Mouse (Mus musculus): ENCODE measurements around the gene Ston2. TPM values are rescaled to one million over a fixed set of nuclear protein-coding genes. Genes with fewer than 3 reads are reported as not detected.

Gene Ston2
- polyA plus RNA-seq, 1 experiment from 2014 or later: 5.6 TPM

DNA sequence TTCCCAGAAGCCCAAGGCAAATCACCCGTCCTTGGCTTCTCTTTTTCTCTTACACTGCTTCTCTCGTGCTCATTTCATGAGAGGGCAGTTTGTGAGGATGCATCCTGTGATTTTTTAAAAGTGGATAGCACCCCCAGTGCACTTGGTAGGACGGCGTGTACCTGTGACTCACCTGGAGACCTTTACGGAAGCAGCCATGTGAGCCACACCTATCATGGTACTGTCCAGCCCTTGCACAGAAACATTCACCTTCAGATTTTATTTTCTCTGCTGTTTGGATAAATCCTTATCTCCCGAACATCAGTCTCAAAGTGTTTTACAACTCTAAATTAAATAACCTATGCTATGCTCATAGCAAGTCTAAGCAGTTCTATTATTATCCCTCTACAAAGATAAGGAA, 20.0 kb downstream of the Ston2 start:
- Histone ChIP-seq H3K27ac (ENCODE audit: low read depth) (no peak overlapping the region), H3K4me2 (ENCODE audit: low read depth, low read length) (no peak overlapping the region), H3K9ac (replicated peaks) (no peak overlapping the region), H3K4me1 (ENCODE audit: insufficient read depth) (peaks cover 28% of the 10 kb centered on the region), H3K36me3 (replicated peaks; ENCODE audit: insufficient read depth, low read length) (no peaks in the 10 kb centered on the region), H3K27me3 (ENCODE audit: insufficient read depth, low read length) (no peaks in the 10 kb centered on the region), H3K9me3 (ENCODE audit: low read length) (no peaks in the 10 kb centered on the region), H3K4me3 (ENCODE audit: low read depth, low read length) (no peak overlapping the region)
- TF ChIP-seq CTCF (IDR thresholded peaks at IDR 0.05; ENCODE audit: low read depth): no peak
- TF ChIP-seq EP300 (IDR thresholded peaks at IDR 0.05; ENCODE audit: low read depth): no peak
- no peak for DNase-seq
- WGBS (ENCODE audit: insufficient replicate concordance): 78% methylated on average over 6 of the region's 6 CpGs
- no peak for ATAC-seq

DNA sequence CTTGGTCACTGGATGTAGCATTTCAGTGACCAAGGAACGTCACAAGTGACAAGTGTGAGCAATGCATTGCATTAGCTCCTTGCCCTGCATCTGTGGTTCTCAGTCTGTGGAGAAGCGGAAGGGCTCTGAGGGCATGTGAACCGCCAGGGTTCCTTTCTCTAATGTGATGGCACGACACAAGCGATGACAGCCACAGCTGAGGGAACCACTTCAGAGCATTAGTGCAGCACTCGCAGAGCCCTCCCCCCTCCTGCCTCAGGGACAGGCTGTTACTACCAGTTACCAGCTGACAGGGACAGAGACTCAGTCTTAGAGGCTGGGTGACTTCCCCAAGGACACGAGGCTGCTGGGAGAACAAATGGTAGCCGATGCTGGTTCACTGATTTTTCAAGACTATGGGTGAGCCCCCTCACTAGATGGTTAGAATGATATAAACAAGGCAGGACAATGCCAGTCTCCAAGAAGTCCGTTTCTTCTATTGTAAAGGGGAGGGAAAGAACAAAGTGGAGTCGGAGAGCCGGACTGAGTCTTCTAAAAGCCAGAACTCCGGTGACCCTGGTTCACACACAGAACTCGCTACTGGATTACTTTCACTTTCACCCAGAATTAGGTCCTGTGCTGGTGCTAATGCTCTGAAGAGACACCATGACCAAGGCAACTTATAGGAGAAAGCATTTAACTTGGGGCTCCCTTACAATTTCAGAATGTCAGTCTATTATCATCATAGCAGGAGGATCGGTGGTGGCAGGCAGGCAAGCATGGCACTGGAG, 21.7 kb downstream of the Ston2 start:
- DNase-seq (peak; percentile 64), ATAC-seq (peak; percentile 75)
- peaks cover 28% of the 10 kb centered on the region for H3K4me1 ChIP-seq (ENCODE audit: insufficient read depth)
- H3K9ac ChIP-seq (replicated peaks): no peak overlapping the region
- TF ChIP-seq EP300 (IDR thresholded peaks at IDR 0.05; ENCODE audit: low read depth) (no peak), CTCF (IDR thresholded peaks at IDR 0.05; ENCODE audit: low read depth) (no peak)
- H3K27ac ChIP-seq (ENCODE audit: low read depth): peak overlapping the region; percentile 71
- H3K4me2 ChIP-seq (ENCODE audit: low read depth, low read length): peak overlapping the region; percentile 66
- no peaks in the 10 kb centered on the region for H3K9me3 ChIP-seq (ENCODE audit: low read length)
- H3K27me3 ChIP-seq (ENCODE audit: insufficient read depth, low read length): no peaks in the 10 kb centered on the region
- 31% methylated on average over 14 of the region's 14 CpGs for WGBS (ENCODE audit: insufficient replicate concordance)
- no peaks in the 10 kb centered on the region for H3K36me3 ChIP-seq (replicated peaks; ENCODE audit: insufficient read depth, low read length)
- H3K4me3 ChIP-seq (ENCODE audit: low read depth, low read length): peak overlapping the region; percentile 40

DNA sequence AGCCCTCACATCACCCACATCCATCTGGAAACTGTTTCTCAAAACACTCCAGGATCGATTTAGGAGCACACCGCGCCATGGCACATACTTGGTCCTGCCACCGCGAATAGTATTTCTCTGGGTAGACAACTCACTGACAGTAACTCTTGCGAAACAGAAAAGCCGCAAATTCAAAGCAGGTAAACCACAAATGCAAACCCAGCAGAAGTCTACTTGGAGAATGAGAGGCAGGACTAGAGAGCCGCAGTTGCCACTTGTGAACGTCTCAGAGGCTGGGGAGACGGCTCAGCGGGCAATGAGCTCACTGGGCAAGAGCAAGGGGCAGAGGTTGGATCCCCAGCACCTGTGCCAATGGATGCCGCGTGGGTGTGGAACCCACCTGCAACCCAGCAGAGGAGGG, 22.7 kb downstream of the Ston2 start:
- Histone ChIP-seq H3K4me1 (ENCODE audit: insufficient read depth) (peaks cover 28% of the 10 kb centered on the region), H3K27ac (ENCODE audit: low read depth) (peak overlapping the region; percentile 71), H3K36me3 (replicated peaks; ENCODE audit: insufficient read depth, low read length) (no peaks in the 10 kb centered on the region), H3K9ac (replicated peaks) (no peak overlapping the region), H3K27me3 (ENCODE audit: insufficient read depth, low read length) (no peaks in the 10 kb centered on the region), H3K4me2 (ENCODE audit: low read depth, low read length) (peak overlapping the region; percentile 66), H3K9me3 (ENCODE audit: low read length) (no peaks in the 10 kb centered on the region), H3K4me3 (ENCODE audit: low read depth, low read length) (peak overlapping the region; percentile 25; the same call in 1 of the 2 replicates)
- no peak for TF ChIP-seq EP300 (IDR thresholded peaks at IDR 0.05; ENCODE audit: low read depth)
- no peak for TF ChIP-seq CTCF (IDR thresholded peaks at IDR 0.05; ENCODE audit: low read depth)
- ATAC-seq: peak; percentile 21
- peak; percentile 44 for DNase-seq
- 18% methylated on average over 13 of the region's 13 CpGs for WGBS (ENCODE audit: insufficient replicate concordance)

DNA sequence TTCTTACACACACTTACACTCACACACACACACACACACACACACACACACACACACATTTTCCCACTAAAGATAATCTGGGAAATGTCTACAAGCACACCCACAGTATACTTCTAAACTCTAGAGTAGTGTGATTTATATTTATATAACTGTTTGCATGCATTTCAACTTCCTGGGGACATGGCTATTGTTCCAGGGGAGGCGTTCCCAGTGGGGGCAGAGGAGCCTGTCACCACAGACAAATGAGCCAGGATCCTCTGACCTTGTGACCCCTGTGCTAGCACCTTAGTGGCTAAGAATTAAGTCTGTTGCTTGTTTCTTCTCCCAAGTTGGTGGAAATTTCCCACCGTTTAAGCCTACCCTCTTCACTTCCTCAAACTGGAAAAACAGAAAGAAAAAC, 23.1 kb downstream of the Ston2 start:
- ATAC-seq (no peak), DNase-seq (no peak)
- TF ChIP-seq EP300 (IDR thresholded peaks at IDR 0.05; ENCODE audit: low read depth): no peak
- no peak for TF ChIP-seq CTCF (IDR thresholded peaks at IDR 0.05; ENCODE audit: low read depth)
- Histone ChIP-seq H3K27me3 (ENCODE audit: insufficient read depth, low read length) (no peaks in the 10 kb centered on the region), H3K27ac (ENCODE audit: low read depth) (peak overlapping the region; percentile 71), H3K9ac (replicated peaks) (no peak overlapping the region), H3K4me3 (ENCODE audit: low read depth, low read length) (peak overlapping the region; percentile 25; the same call in 1 of the 2 replicates), H3K9me3 (ENCODE audit: low read length) (no peaks in the 10 kb centered on the region), H3K4me1 (ENCODE audit: insufficient read depth) (peaks cover 28% of the 10 kb centered on the region), H3K4me2 (ENCODE audit: low read depth, low read length) (peak overlapping the region; percentile 66), H3K36me3 (replicated peaks; ENCODE audit: insufficient read depth, low read length) (no peaks in the 10 kb centered on the region)
- WGBS (ENCODE audit: insufficient replicate concordance): 4% methylated on average over 2 of the region's 2 CpGs

DNA sequence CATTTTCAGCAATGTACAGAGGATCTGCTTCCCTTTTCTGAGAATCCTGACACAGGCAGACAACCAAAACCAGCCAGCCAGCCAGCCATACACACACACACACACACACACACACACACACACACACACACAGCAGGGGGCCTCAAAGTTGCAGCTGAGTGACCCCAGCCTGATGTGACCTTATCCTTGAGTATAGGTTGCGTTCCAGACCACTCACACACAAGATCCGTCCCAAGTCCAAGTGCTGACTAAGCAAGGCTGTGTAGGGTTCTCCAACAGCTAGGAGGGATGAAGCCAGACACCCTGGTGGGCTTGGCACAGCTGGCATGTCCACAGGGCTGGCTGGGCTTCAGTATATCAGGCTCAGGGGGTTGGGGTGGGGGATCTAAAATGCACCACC, 23.7 kb downstream of the Ston2 start:
- Histone ChIP-seq H3K9me3 (ENCODE audit: low read length) (no peaks in the 10 kb centered on the region), H3K4me1 (ENCODE audit: insufficient read depth) (peaks cover 28% of the 10 kb centered on the region), H3K4me2 (ENCODE audit: low read depth, low read length) (peak overlapping the region; percentile 66; the same call in 1 of the 2 replicates), H3K9ac (replicated peaks) (no peak overlapping the region), H3K4me3 (ENCODE audit: low read depth, low read length) (no peak overlapping the region), H3K27ac (ENCODE audit: low read depth) (0 out of 2 replicates have a peak overlapping the region, but pooled peaks have one; percentile 71), H3K27me3 (ENCODE audit: insufficient read depth, low read length) (no peaks in the 10 kb centered on the region), H3K36me3 (replicated peaks; ENCODE audit: insufficient read depth, low read length) (no peaks in the 10 kb centered on the region)
- 31% methylated on average over 2 of the region's 2 CpGs for WGBS (ENCODE audit: insufficient replicate concordance)
- TF ChIP-seq EP300 (IDR thresholded peaks at IDR 0.05; ENCODE audit: low read depth) (no peak), CTCF (IDR thresholded peaks at IDR 0.05; ENCODE audit: low read depth) (no peak)
- DNase-seq (no peak), ATAC-seq (no peak)

DNA sequence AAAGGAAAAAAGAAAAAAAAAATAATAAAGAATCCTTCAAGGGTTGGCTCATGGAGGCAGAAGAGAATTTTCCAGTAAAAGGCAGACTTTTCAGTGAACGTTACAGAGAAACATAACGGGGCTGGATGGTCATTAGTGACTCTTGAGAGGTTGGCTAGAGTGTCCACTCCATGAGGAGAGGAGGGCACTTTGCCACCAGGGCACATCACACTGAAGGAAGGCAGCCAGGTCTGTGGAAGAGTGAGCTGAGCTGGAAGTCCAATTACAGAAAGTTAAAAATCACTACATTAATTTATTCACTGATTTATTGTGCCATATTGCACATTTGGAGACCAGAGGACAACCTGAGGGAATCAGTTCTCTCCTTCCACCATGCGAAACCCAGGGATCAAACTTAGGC, 28.4 kb downstream of the Ston2 start:
- no peak overlapping the region for H3K27ac ChIP-seq (ENCODE audit: low read depth)
- TF ChIP-seq EP300 (IDR thresholded peaks at IDR 0.05; ENCODE audit: low read depth): no peak
- no peak for TF ChIP-seq CTCF (IDR thresholded peaks at IDR 0.05; ENCODE audit: low read depth)
- peaks cover 22% of the 10 kb centered on the region for H3K4me1 ChIP-seq (ENCODE audit: insufficient read depth)
- no peaks in the 10 kb centered on the region for H3K9me3 ChIP-seq (ENCODE audit: low read length)
- H3K27me3 ChIP-seq (ENCODE audit: insufficient read depth, low read length): no peaks in the 10 kb centered on the region
- no peak overlapping the region for H3K9ac ChIP-seq (replicated peaks)
- H3K36me3 ChIP-seq (replicated peaks; ENCODE audit: insufficient read depth, low read length): no peaks in the 10 kb centered on the region
- ATAC-seq (no peak), DNase-seq (no peak)
- WGBS (ENCODE audit: insufficient replicate concordance): 82% methylated on average over 3 of the region's 3 CpGs
- H3K4me2 ChIP-seq (ENCODE audit: low read depth, low read length): no peak overlapping the region
- H3K4me3 ChIP-seq (ENCODE audit: low read depth, low read length): no peak overlapping the region
